Mouse (Mus musculus) midbrain, embryonic 12.5 days (tissue): ENCODE data around the gene Prkch. TPM values are rescaled to one million over a fixed set of nuclear protein-coding genes. Genes with fewer than 3 reads are reported as not detected.
A peak's percentile ranks its signal among the peaks of the same experiment; 100 is the strongest.

Source experiments
- ATAC-seq: fragments of 200-750 bp; cut with Nextera tagmentation; 2 replicates; pipeline ENCODE4 v1.8.0; 2017; ENCODE audit warnings: low read depth, moderate TSS enrichment, moderate library complexity; ENCODE audit not compliant: low FRiP score
- H3K27ac ChIP-seq: fragments of 300-500 bp; sonication (generic); replicated peaks from 2 replicates; pipeline ENCODE4 v1.5.1; 2016; ENCODE audit warnings: mild to moderate bottlenecking
- H3K27me3 ChIP-seq: fragments of 300-500 bp; sonication (generic); 2 replicates; pipeline ENCODE4 v1.6.1; 2016; ENCODE audit warnings: mild to moderate bottlenecking
- H3K36me3 ChIP-seq: fragments of 300-500 bp; sonication (generic); 2 replicates; pipeline ENCODE4 v1.6.1; 2016
- H3K4me1 ChIP-seq: fragments of 300-500 bp; sonication (generic); 2 replicates; pipeline ENCODE4 v1.6.1; 2016
- H3K4me2 ChIP-seq: fragments of 300-500 bp; sonication (generic); replicated peaks from 2 replicates; pipeline ENCODE4 v1.6.1; 2016; ENCODE audit warnings: mild to moderate bottlenecking, moderate library complexity
- H3K4me3 ChIP-seq: fragments of 300-500 bp; sonication (generic); 2 replicates; pipeline ENCODE4 v1.5.1; 2016; ENCODE audit warnings: mild to moderate bottlenecking
- H3K9ac ChIP-seq: fragments of 300-500 bp; sonication (generic); replicated peaks from 2 replicates; pipeline ENCODE4 v1.6.1; 2016; ENCODE audit warnings: mild to moderate bottlenecking, moderate library complexity
- H3K9me3 ChIP-seq: fragments of 300-500 bp; sonication (generic); 2 replicates; pipeline ENCODE4 v1.6.1; 2016; ENCODE audit warnings: mild to moderate bottlenecking
- WGBS: fragments of 180-500 bp; shearing (Covaris S2); methylation state at CpG from one replicate; pipeline ENCODE4 v1.1.7; 2016; 5-methylcytosine and 5-hydroxymethylcytosine counted together
- polyA plus RNA-seq: library from polyadenylated mRNA; unstranded; fragments of >200 nt; fragmentation: Nextera tagmentation; extraction: Ambion mirVana; gene quantifications from 2 replicates; pipeline ENCODE4 v1.2.1, GENCODE M21; 2016

Prkch gene
- polyA plus RNA-seq, 1 experiment from 2014 or later: 7.0 TPM

DNA sequence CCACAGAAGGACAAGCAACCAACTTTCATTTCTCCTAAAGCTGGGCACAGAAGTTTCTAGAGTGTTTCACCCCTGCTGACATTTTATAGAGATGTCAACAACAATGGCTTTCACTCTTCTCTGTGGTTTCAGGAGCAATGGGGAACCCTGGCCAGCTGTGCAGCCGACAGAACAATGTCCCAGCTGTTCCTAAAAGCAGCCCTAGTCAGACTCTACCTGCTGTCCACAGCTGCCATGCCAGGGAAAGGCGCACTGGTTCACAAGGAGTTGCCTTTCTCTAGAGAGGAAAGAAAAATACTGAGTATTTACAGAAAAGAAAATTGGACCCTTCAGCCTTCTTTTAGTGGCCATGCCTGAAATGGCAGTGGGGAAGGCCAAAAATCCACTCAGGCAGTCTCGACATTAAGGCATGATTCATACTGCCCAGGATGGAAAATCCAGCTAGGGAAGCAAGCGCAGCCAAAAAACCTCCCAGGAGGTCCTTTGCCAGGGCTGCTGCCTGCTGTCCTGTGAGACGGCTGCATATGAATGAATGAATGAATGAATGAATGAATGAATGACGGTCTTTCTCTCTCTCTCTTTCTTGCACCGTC lies 190.3 kb downstream of the Prkch start:
- H3K9me3 ChIP-seq: no peaks in the 10 kb centered on the region
- H3K9ac ChIP-seq: no peak overlapping the region
- WGBS: 83% methylated on average over 7 of the region's 7 CpGs
- no peak overlapping the region for H3K4me2 ChIP-seq
- no peak overlapping the region for H3K4me3 ChIP-seq
- no peaks in the 10 kb centered on the region for H3K4me1 ChIP-seq
- no peak overlapping the region for H3K27ac ChIP-seq
- ATAC-seq: no peak
- no peaks in the 10 kb centered on the region for H3K27me3 ChIP-seq
- H3K36me3 ChIP-seq: no peaks in the 10 kb centered on the region

DNA sequence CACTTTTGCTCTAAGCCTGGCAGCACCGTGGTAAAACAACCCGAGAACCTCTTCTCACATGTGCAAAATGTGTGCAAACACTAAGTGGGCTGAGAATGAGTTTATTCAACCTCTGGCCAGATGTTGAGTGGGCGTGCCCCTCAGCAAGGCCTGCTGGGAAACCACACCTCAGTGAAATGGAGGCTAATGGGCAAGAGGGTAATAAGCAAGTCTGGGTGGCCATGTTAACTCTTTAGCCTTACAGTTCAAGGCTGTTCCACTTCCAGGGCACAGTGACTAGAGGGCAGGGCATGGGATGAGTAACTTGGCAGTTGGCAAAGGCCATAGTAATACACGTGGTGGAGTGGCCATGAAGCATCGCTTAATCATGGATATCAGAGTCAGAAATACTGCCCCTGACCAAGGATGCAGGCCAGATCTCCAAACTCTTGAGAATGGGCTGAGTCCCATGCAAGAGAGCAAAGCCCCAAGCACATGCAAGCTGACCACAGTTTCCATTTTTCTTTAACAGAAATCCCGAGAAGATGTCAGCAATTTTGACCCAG lies 191.9 kb downstream of the Prkch start:
- Histone ChIP-seq H3K9ac (no peak overlapping the region), H3K27me3 (no peaks in the 10 kb centered on the region), H3K36me3 (no peaks in the 10 kb centered on the region), H3K4me1 (no peaks in the 10 kb centered on the region), H3K27ac (no peak overlapping the region), H3K4me3 (no peak overlapping the region), H3K4me2 (no peak overlapping the region), H3K9me3 (no peaks in the 10 kb centered on the region)
- ATAC-seq: no peak
- 85% methylated on average over 6 of the region's 6 CpGs for WGBS

GRCm38 (mm10) chr12:73777673-73778072 lies 193.1 kb downstream of the Prkch start:
- H3K9ac ChIP-seq: no peak overlapping the region
- H3K4me3 ChIP-seq: no peak overlapping the region
- WGBS: 94% methylated on average over 11 of the region's 11 CpGs
- H3K4me1 ChIP-seq: no peaks in the 10 kb centered on the region
- no peak overlapping the region for H3K27ac ChIP-seq
- no peaks in the 10 kb centered on the region for H3K9me3 ChIP-seq
- no peak overlapping the region for H3K4me2 ChIP-seq
- no peak for ATAC-seq
- H3K27me3 ChIP-seq: no peaks in the 10 kb centered on the region
- no peaks in the 10 kb centered on the region for H3K36me3 ChIP-seq

- Histone ChIP-seq H3K4me2 (no peak overlapping the region), H3K36me3 (no peaks in the 10 kb centered on the region), H3K9me3 (no peaks in the 10 kb centered on the region), H3K27ac (no peak overlapping the region), H3K4me3 (no peak overlapping the region), H3K9ac (no peak overlapping the region), H3K27me3 (no peaks in the 10 kb centered on the region), H3K4me1 (no peaks in the 10 kb centered on the region)
- WGBS: 79% methylated on average over 13 of the region's 13 CpGs
- no peak for ATAC-seq
These were observed 195.0 kb downstream of the Prkch start for GRCm38 (mm10) chr12:73779332-73780231.

- H3K4me3 ChIP-seq: no peak overlapping the region
- 91% methylated on average over 6 of the region's 6 CpGs for WGBS
These were observed 196.9 kb downstream of the Prkch start for GRCm38 (mm10) chr12:73781425-73782032.

DNA sequence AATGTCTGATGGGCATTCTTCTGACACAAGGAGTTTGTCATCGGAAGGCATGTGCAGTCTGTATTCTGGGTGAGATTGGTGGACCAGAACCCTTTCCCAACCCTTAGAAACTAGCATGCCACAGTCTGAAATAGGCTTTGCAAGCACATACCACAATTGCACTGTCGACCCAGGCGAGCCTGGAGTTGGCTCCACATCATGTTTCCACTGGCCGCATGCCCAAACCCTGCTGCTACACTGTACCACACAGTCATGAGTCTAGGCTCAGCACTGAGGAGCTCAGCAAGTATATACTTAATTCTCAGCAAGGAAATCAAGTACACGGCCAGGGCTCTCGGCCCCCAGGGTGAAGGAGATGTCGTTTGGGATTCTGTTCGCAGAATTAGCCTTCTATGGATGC lies 202.3 kb downstream of the Prkch start:
- H3K9ac ChIP-seq: no peak overlapping the region
- 84% methylated on average over 8 of the region's 8 CpGs for WGBS
- no peaks in the 10 kb centered on the region for H3K36me3 ChIP-seq
- H3K27ac ChIP-seq: no peak overlapping the region
- no peaks in the 10 kb centered on the region for H3K4me1 ChIP-seq
- no peaks in the 10 kb centered on the region for H3K9me3 ChIP-seq
- H3K27me3 ChIP-seq: no peaks in the 10 kb centered on the region
- no peak for ATAC-seq
- no peak overlapping the region for H3K4me2 ChIP-seq
- H3K4me3 ChIP-seq: no peak overlapping the region

More at GRCm38 (mm10) chr12:73781425-73782032, 196.9 kb downstream of the Prkch start:
- no peak overlapping the region for H3K9ac ChIP-seq
- ATAC-seq: no peak
- no peak overlapping the region for H3K27ac ChIP-seq
- H3K9me3 ChIP-seq: no peaks in the 10 kb centered on the region
- no peaks in the 10 kb centered on the region for H3K36me3 ChIP-seq
- no peak overlapping the region for H3K4me2 ChIP-seq
- H3K4me1 ChIP-seq: no peaks in the 10 kb centered on the region
- no peaks in the 10 kb centered on the region for H3K27me3 ChIP-seq

- H3K9me3 ChIP-seq: no peaks in the 10 kb centered on the region
- H3K27ac ChIP-seq: no peak overlapping the region
- H3K27me3 ChIP-seq: no peaks in the 10 kb centered on the region
- no peak overlapping the region for H3K9ac ChIP-seq
- no peak for ATAC-seq
- no peak overlapping the region for H3K4me3 ChIP-seq
- H3K4me1 ChIP-seq: peaks cover 5% of the 10 kb centered on the region; the same call in 1 of the 2 replicates
- H3K4me2 ChIP-seq: no peak overlapping the region
- 83% methylated on average over 3 of the region's 3 CpGs for WGBS
- H3K36me3 ChIP-seq: no peaks in the 10 kb centered on the region
These were observed 204.3 kb downstream of the Prkch start for GRCm38 (mm10) chr12:73788850-73789249.

DNA sequence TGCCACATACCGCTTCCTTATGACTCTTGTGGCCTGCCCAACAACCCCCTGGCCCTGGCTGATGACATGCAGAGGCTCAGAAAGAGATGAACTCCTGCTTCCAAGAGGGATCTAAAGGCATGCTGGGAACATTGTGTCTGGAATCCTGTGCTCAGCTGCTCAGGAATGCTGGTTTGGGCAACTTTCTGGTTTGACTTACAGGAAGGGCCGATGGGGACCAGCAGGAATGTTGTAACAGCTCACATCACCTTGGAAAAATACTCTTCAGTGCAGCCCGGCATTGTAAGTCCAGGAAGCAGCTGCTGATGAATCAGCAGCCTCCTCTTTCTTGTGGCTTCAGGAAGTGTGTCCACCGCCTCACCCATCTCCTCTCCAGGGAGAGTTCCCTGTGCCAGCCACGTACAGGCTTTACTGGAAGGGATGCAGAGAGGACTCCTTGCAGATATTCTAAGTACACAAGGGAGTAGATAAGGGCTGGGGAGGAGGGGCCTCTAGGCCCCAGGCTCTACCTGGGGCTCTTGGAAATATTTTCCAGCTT lies 206.0 kb downstream of the Prkch start:
- 67% methylated on average over 5 of the region's 5 CpGs for whole genome bisulfite sequencing
- Histone ChIP-seq H3K36me3 (no peaks in the 10 kb centered on the region), H3K27me3 (0 out of 2 replicates have a peak, but pooled peaks cover 6% of the 10 kb centered on the region), H3K27ac (no peak overlapping the region; the same call in 1 of the 2 replicates), H3K4me1 (peaks cover 13% of the 10 kb centered on the region; the same call in 1 of the 2 replicates), H3K9ac (no peak overlapping the region), H3K4me3 (no peak overlapping the region), H3K9me3 (no peaks in the 10 kb centered on the region), H3K4me2 (no peak overlapping the region)
- no peak for ATAC-seq

- WGBS: 53% methylated on average over 13 of the region's 13 CpGs
- H3K4me1 ChIP-seq: peaks cover 13% of the 10 kb centered on the region; the same call in 1 of the 2 replicates
- H3K9me3 ChIP-seq: no peaks in the 10 kb centered on the region
- no peak overlapping the region for H3K9ac ChIP-seq
- no peak for ATAC-seq
- no peaks in the 10 kb centered on the region for H3K36me3 ChIP-seq
- H3K4me3 ChIP-seq: no peak overlapping the region
- H3K4me2 ChIP-seq: no peak overlapping the region; the same call in 1 of the 2 replicates
- no peak overlapping the region for H3K27ac ChIP-seq
- 0 out of 2 replicates have a peak, but pooled peaks cover 7% of the 10 kb centered on the region for H3K27me3 ChIP-seq
These were observed 208.6 kb downstream of the Prkch start for GRCm38 (mm10) chr12:73793216-73793615.

DNA sequence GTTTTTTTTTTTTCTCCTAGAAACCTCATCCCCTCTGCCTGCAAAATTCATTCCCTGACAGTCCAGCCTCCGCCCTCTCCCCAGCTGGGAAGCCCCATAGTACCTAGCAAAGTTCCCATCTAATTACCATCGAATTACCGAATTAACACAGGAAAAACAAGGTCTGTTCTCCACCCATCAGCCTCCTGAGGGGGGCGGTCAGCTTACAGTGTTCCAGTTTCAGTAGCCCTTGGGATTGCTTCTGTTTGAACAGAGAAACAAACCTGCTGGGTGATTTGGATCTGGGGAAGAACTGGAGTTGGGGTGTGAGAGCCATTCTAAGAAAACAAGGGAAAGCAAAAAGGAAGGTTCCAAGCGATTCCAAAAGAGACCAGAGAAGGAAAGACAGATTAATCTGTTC lies 209.1 kb downstream of the Prkch start:
- H3K4me3 ChIP-seq: no peak overlapping the region
- no peaks in the 10 kb centered on the region for H3K9me3 ChIP-seq
- H3K27ac ChIP-seq: 0 out of 2 replicates have a peak overlapping the region, but pooled peaks have one; percentile 15
- H3K36me3 ChIP-seq: no peaks in the 10 kb centered on the region
- H3K4me2 ChIP-seq: 0 out of 2 replicates have a peak overlapping the region, but pooled peaks have one; percentile 30
- WGBS: 14% methylated on average over 5 of the region's 5 CpGs
- no peak overlapping the region for H3K9ac ChIP-seq
- peaks cover 13% of the 10 kb centered on the region; the same call in 1 of the 2 replicates for H3K4me1 ChIP-seq
- 0 out of 2 replicates have a peak, but pooled peaks cover 7% of the 10 kb centered on the region for H3K27me3 ChIP-seq
- ATAC-seq: no peak

- Histone ChIP-seq H3K4me1 (peaks cover 13% of the 10 kb centered on the region; the same call in 1 of the 2 replicates), H3K4me2 (peak overlapping the region; percentile 30; the same call in 1 of the 2 replicates), H3K36me3 (no peaks in the 10 kb centered on the region), H3K9ac (no peak overlapping the region), H3K27ac (peak overlapping the region; percentile 15; the same call in 1 of the 2 replicates), H3K27me3 (0 out of 2 replicates have a peak, but pooled peaks cover 7% of the 10 kb centered on the region), H3K9me3 (no peaks in the 10 kb centered on the region), H3K4me3 (no peak overlapping the region)
- ATAC-seq: peak; percentile 47; the same call in 1 of the 2 replicates
- WGBS: 28% methylated on average over 17 of the region's 17 CpGs
These were observed 209.7 kb downstream of the Prkch start for GRCm38 (mm10) chr12:73794151-73794883.
